Mouse (Mus musculus): ENCODE measurements at regions not wholly inside any gene's neighbourhood (a gene's known extent, or its start where the extent isn't known, plus 50 kb on each side); places are given as distances from the start of the nearest gene placed in this dataset.

DNA sequence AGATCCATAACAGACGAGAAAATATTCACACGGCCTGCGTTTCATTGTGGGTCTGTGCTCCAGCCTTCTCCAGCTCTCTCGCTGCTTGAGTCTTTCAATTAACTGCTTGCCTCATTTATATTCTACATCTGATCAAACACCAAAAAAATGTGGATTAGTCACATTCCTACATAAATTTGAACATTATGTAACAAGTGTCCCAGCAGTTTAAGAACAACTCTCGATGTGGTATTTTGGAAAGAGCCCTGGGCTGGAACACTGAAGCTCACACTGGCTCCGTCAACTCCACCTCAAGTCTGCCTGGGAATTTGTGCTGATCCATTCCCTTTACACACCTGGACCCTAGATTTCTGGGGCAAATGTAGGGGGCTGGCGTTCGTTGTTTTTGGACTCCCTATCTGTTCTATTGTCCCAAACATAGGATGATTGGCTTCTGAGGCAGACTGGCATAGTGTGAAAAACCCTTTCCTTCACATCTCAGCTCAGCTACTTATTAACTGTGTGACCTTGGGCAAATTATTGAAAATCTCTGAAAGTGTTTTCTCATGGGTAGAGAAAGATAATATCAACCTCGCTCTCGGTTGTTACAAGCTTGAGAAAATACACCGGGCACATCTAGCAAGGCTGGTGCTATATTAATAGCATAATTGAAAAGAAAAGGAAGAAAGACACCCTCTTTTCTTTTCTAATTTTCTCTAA, 161.0 kb upstream of the Rfx3 start:
- Histone ChIP-seq H3K4me2 (no peak overlapping the region), H3K9ac (replicated peaks) (no peak overlapping the region), H3K27ac (replicated peaks) (no peak overlapping the region), H3K4me3 (replicated peaks) (no peak overlapping the region), H3K9me3 (replicated peaks) (no peaks in the 10 kb centered on the region), H3K36me3 (no peaks in the 10 kb centered on the region), H3K4me1 (no peaks in the 10 kb centered on the region), H3K27me3 (replicated peaks) (no peaks in the 10 kb centered on the region)
- no peak for ATAC-seq (ENCODE audit: low FRiP score)
- 94% methylated on average over 11 of the region's 11 CpGs for WGBS

DNA sequence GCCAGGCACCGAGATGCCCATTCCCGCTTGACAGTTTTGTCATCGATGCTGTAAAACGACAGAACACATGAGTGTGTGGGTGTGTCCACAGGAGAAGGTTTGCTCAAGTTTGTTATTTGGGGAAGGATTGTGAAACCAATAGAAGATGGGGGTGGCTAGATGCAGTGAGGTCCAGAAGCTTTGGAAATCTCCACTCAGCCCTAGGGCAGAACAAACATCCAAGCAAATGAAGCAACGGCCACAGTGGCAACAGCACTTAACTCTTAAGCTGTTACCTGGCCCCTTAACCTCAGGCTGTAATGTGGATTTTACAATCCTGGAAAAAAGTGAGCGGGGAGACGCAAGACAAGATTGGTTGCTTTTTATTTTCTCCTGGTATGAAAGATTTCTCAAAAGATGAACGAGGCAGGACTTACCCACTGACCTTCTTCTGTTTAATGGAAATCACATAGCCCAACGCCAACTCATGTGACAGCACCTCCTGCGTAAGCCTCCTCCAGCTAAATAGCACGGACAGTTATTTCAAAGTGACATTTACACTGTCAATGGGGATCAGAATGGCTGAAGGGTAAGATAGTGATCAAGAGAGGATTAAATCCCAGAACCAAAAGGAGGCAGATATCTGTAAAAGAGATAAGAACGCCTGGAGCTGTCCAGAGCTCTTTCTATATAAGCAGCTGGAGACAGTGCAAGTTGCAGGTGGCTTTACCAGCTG, 156.6 kb upstream of the Rfx3 start:
- Histone ChIP-seq H3K27me3 (replicated peaks) (no peaks in the 10 kb centered on the region), H3K27ac (replicated peaks) (no peak overlapping the region), H3K4me3 (replicated peaks) (no peak overlapping the region), H3K9me3 (replicated peaks) (no peaks in the 10 kb centered on the region), H3K4me1 (no peaks in the 10 kb centered on the region), H3K4me2 (no peak overlapping the region), H3K36me3 (no peaks in the 10 kb centered on the region), H3K9ac (replicated peaks) (no peak overlapping the region)
- no peak for ATAC-seq (ENCODE audit: low FRiP score)
- 87% methylated on average over 12 of the region's 12 CpGs for WGBS

DNA sequence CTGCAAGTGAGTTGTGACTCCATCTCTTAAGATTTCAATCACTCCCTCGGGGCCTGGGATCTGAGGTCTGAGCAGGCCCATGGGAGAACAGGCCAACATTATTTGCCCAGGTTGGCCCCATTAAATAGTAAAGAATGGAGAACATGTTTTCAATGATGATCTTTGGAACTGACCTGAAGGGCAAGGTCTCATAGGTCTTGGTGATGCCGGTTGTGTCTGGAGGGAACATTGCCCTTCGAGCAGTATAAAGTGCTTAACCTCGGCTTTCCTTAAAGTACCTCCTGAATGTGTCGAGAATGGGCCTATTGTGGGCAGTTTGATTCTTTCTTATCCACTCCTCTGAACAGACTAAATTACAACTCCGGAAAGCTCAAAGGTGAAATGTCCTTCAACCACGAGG, 155.7 kb upstream of the Rfx3 start:
- Histone ChIP-seq H3K36me3 (no peaks in the 10 kb centered on the region), H3K27me3 (replicated peaks) (no peaks in the 10 kb centered on the region), H3K4me1 (no peaks in the 10 kb centered on the region), H3K4me3 (replicated peaks) (no peak overlapping the region), H3K27ac (replicated peaks) (no peak overlapping the region), H3K9ac (replicated peaks) (no peak overlapping the region), H3K9me3 (replicated peaks) (no peaks in the 10 kb centered on the region), H3K4me2 (no peak overlapping the region)
- WGBS: 82% methylated on average over 7 of the region's 7 CpGs
- no peak for ATAC-seq (ENCODE audit: low FRiP score)

DNA sequence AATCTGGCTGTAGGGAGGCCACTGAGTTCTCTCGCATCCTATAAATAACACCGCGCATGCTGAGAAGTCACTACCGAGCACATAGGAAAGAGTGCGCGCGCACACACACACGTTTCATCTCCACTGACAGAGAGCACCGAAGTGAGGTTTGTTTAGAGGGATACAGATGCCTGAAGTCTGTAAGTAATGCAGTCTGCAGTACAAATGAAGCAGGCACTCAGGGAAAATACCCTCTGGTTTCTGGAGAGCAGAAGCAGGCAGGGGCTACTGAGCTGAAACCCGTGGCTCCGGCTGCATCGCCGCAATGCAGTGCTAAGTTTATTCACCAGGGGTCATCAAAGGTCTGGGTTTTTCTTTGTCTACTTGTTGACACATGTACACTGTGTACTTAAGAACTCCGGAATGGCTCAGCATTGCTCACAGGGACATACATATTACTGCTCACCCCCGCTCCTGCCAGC, 155.0 kb upstream of the Rfx3 start:
- 31% methylated on average over 15 of the region's 15 CpGs for WGBS
- Histone ChIP-seq H3K27ac (replicated peaks) (0 out of 2 replicates have a peak overlapping the region, but pooled peaks have one; percentile 46), H3K4me3 (replicated peaks) (peak overlapping the region; percentile 25), H3K9ac (replicated peaks) (no peak overlapping the region), H3K27me3 (replicated peaks) (no peaks in the 10 kb centered on the region), H3K9me3 (replicated peaks) (no peaks in the 10 kb centered on the region), H3K36me3 (no peaks in the 10 kb centered on the region), H3K4me1 (no peaks in the 10 kb centered on the region), H3K4me2 (peak overlapping the region; percentile 46)
- peak; percentile 85 for ATAC-seq (ENCODE audit: low FRiP score)

DNA sequence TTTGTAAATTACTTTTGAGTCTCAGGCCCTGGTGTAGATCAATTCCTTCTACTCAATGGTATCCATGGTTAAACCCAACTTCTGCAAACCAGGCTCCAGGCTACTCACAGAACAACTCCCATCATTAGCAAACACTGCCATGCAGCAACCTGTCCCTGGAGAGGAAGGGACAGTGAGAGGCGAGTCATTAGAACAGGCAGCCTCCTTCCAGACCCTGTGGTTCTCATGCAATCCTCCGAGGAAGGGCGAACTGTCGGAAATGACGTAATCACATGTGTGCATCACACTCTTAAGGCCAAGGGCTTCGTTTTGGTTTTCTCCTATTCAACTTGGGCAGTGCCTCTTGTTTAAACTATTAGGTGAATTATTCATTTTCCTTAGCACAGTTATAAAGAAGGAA, 152.2 kb upstream of the Rfx3 start:
- H3K4me2 ChIP-seq: no peak overlapping the region
- no peaks in the 10 kb centered on the region for H3K27me3 ChIP-seq (replicated peaks)
- no peak overlapping the region for H3K4me3 ChIP-seq (replicated peaks)
- H3K36me3 ChIP-seq: no peaks in the 10 kb centered on the region
- no peaks in the 10 kb centered on the region for H3K4me1 ChIP-seq
- 90% methylated on average over 6 of the region's 6 CpGs for WGBS
- no peaks in the 10 kb centered on the region for H3K9me3 ChIP-seq (replicated peaks)
- H3K9ac ChIP-seq (replicated peaks): no peak overlapping the region
- H3K27ac ChIP-seq (replicated peaks): no peak overlapping the region
- ATAC-seq (ENCODE audit: low FRiP score): no peak

DNA sequence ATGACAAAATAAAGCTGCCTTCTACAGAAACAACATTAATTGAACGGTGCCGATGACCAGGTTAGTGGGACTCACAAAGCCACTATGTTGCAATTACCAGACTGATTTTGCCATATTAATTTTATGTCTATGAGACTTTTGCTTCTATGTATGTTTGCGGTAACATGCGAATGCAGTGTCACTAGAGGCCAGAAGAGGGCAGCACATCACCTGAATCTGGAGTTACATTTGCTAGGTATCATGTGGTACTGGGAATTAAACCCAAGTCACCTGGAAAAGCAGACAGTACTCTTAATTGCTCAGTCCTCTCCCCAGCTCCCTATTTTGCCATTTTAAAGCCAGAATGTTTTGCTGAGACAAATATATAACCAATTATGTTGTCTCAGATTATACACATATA, 149.6 kb upstream of the Rfx3 start:
- Histone ChIP-seq H3K36me3 (no peaks in the 10 kb centered on the region), H3K4me2 (no peak overlapping the region), H3K4me3 (replicated peaks) (no peak overlapping the region), H3K27me3 (replicated peaks) (no peaks in the 10 kb centered on the region), H3K4me1 (no peaks in the 10 kb centered on the region), H3K27ac (replicated peaks) (no peak overlapping the region), H3K9me3 (replicated peaks) (no peaks in the 10 kb centered on the region), H3K9ac (replicated peaks) (no peak overlapping the region)
- ATAC-seq (ENCODE audit: low FRiP score): no peak
- WGBS: 83% methylated on average over 4 of the region's 4 CpGs

DNA sequence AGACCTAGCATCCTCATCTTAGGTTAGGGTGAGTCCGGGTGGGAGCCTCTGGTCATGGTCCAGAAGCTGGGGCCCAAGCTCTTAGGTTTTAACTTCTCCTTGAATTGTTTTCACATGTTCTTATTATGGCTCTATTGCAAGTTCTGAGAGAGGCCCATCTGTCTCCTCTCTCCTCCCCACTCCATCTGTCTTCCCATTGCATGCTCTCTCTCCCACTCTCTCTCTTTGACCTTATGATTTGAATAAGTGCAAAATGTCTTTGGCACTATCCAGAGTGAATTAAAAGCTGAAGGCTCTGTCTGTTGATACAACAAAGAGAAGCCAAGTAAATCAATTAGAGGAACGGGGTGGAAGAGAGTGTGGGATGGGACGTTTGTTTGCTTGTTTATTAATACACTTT, 146.2 kb upstream of the Rfx3 start:
- no peak overlapping the region for H3K9ac ChIP-seq (replicated peaks)
- WGBS: 73% methylated on average over 3 of the region's 3 CpGs
- H3K27me3 ChIP-seq (replicated peaks): no peaks in the 10 kb centered on the region
- no peaks in the 10 kb centered on the region for H3K4me1 ChIP-seq
- H3K9me3 ChIP-seq (replicated peaks): no peaks in the 10 kb centered on the region
- H3K4me2 ChIP-seq: no peak overlapping the region
- ATAC-seq (ENCODE audit: low FRiP score): no peak
- no peak overlapping the region for H3K27ac ChIP-seq (replicated peaks)
- H3K36me3 ChIP-seq: no peaks in the 10 kb centered on the region
- no peak overlapping the region for H3K4me3 ChIP-seq (replicated peaks)

DNA sequence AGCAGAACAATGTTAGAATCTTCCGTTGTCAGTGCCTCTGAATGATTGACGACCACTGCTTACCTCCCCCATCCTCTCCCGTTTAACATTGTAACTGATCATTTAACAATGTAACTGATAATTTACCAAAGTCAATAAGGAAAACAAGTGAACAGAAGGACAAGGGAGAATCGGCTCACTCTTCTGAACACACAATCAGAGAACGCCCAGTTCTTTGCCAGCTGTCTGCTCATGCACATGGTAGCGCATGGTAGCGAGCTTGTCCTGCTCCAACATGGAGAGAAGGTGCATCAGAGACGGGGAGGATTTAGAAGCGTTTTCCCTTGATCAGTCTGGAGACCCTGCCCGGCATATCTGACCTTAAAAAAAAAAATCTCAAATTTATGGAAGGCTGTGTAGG, 126.6 kb upstream of the Rfx3 start:
- Histone ChIP-seq H3K4me3 (replicated peaks) (no peak overlapping the region), H3K9me3 (replicated peaks) (no peaks in the 10 kb centered on the region), H3K4me1 (no peaks in the 10 kb centered on the region), H3K4me2 (no peak overlapping the region), H3K9ac (replicated peaks) (no peak overlapping the region), H3K36me3 (no peaks in the 10 kb centered on the region), H3K27ac (replicated peaks) (no peak overlapping the region), H3K27me3 (replicated peaks) (no peaks in the 10 kb centered on the region)
- 84% methylated on average over 10 of the region's 10 CpGs for WGBS
- no peak for ATAC-seq (ENCODE audit: low FRiP score)

DNA sequence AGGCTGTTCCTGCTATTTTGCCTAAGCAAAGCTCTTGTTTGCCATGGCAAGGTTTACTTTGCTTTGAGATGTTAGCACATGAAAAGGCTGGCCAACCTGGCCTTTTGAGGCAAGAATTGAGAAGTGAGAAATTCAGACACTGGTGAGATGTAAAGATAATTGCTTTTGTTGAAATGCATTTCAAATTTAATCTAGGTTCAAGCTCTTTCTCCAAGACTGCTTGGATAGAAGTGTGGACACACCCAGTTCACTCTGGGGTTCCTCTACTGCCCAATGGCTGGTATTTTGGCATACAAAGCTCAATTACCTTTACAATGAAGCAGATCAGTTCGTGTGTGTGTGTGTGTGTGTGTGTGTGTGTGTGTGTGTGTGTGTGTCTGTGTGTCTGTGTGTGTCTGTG, 123.8 kb upstream of the Rfx3 start:
- H3K4me1 ChIP-seq: no peaks in the 10 kb centered on the region
- H3K27ac ChIP-seq (replicated peaks): no peak overlapping the region
- ATAC-seq (ENCODE audit: low FRiP score): no peak
- H3K27me3 ChIP-seq (replicated peaks): no peaks in the 10 kb centered on the region
- H3K9me3 ChIP-seq (replicated peaks): no peaks in the 10 kb centered on the region
- H3K36me3 ChIP-seq: no peaks in the 10 kb centered on the region
- H3K9ac ChIP-seq (replicated peaks): no peak overlapping the region
- no peak overlapping the region for H3K4me2 ChIP-seq
- 25% methylated on average over 1 of the region's 1 CpGs for WGBS
- no peak overlapping the region for H3K4me3 ChIP-seq (replicated peaks)

DNA sequence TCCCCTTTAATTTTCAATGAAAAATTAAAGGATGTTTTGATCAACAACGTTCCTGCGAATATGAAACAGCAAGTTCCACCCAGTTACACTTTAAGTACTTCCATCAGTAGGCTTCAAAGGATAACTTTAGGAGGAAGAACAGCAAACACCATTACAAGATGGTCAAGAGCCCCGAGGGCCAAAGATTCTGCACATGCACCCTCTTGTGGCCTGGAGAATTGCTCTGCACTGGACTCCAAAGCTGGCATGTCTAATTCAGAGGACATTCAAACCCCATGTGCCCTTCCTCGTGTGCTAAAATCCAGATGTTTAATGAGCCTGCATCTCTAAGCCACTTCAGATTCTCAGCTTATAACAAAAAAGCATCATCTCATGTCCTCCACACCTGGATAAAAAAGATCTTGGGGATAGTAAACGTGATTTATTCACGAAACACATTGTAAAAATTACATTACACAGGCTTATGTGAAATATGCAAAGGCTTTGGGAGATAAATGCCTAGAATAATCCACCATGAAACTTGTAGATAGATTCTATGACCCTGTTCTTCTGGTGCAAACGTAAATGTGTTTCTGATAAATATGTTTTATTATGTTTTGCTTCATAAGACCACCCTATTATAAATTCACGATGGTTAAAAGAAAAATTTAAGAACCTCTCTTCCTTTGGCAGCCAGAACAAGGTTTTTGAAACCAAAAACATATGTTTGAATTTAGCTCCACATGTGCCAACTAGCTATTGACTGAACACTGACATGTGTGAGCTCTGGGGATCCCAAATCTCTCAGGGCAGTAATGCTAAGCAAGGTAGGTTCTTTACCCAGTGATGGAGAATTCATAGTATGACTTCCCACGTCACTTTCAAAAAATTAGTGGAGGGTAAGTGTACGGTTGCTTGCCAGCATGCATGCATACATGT, 100.6 kb upstream of the Rfx3 start:
- WGBS: 84% methylated on average over 10 of the region's 10 CpGs
- Histone ChIP-seq H3K4me1 (no peaks in the 10 kb centered on the region), H3K9me3 (replicated peaks) (no peaks in the 10 kb centered on the region), H3K4me3 (replicated peaks) (no peak overlapping the region), H3K27ac (replicated peaks) (no peak overlapping the region), H3K4me2 (no peak overlapping the region), H3K36me3 (no peaks in the 10 kb centered on the region), H3K27me3 (replicated peaks) (no peaks in the 10 kb centered on the region), H3K9ac (replicated peaks) (no peak overlapping the region)
- ATAC-seq (ENCODE audit: low FRiP score): no peak

DNA sequence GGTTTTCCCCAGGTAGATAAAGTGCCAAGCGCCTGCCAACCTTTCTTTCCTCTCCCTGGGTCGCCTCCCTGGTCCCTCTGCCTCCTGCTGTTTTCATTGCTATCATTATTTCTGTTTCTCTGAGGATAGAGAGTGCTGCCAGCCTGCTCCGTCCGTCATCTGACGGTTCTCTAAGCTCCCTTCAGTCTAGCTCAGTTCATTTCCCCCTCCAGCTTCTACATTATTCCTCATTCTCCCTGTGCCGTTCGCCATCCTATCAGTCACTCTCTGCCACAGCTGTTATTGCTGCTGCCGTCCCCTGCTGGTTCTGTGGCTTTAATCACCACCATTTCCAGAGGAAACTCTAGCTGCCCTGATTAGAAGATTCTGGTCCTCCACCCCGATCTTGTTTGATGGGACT, 84.7 kb upstream of the Rfx3 start:
- ATAC-seq (ENCODE audit: low FRiP score): no peak
- WGBS: 9% methylated on average over 9 of the region's 9 CpGs
- no peak overlapping the region for H3K27ac ChIP-seq (replicated peaks)

More for the DNA sequence above, 84.7 kb upstream of the Rfx3 start:
- Histone ChIP-seq H3K4me2 (peak overlapping the region; percentile 36), H3K4me3 (replicated peaks) (no peak overlapping the region), H3K4me1 (peaks cover 10% of the 10 kb centered on the region), H3K27me3 (replicated peaks) (no peaks in the 10 kb centered on the region), H3K9me3 (replicated peaks) (no peaks in the 10 kb centered on the region), H3K36me3 (no peaks in the 10 kb centered on the region), H3K9ac (replicated peaks) (no peak overlapping the region)
